Mouse (Mus musculus) lung, adult 18-20 months (tissue): ENCODE results near the gene Arl2.

Experiments used
- DNase-seq, 2 experiments: peaks; one replicate each; pipeline ENCODE4 v3.0.0; 2022; ENCODE audit warnings: mixed read lengths in 2 of 2

Gene Arl2

GRCm38 (mm10) chr19:6126289-6126688, 15.1 kb downstream of the Arl2 start:
- DNase-seq, result peak in 1 of 2 experiments; percentile 56

DNA sequence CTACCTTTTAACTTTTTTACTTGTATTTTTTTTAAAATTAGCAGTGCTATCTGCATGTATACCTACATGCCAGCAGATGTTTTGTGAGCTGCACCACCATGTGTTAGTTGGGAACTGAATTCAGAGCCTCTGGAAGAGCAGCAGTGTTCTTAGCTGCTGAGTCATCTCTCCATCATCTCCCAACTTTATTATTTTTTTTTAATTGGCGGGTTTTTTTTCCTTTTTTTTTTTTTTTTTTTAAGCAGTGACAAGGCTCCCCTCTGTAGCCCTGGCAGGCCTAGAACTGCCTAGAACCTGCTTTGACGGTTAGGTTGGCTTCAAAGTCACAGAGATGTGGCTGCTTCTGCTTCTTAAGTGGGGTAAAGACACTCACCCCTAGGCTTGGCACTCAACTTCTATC, 16.4 kb downstream of the Arl2 start:
- DNase-seq, result no peak

DNA sequence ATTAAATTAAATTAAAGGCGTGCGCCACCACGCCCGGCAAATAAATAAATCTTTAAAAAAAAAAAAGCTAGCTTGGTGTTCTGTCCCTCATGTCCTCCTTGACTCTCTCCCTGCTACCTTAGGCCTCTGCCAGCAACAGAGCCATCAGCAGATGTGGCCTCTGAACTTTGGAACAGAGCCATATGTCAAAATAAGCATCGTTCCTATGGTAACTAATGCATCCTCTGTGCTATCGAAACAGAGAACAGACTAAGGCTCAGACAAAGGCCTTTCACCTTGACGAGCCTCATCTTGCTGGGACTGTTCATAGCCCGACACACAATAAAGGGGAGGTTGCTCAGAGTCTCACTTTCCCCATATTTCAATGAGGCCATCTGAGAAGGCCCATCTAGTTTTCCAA, 18.0 kb downstream of the Arl2 start:
- DNase-seq, result no peak

DNA sequence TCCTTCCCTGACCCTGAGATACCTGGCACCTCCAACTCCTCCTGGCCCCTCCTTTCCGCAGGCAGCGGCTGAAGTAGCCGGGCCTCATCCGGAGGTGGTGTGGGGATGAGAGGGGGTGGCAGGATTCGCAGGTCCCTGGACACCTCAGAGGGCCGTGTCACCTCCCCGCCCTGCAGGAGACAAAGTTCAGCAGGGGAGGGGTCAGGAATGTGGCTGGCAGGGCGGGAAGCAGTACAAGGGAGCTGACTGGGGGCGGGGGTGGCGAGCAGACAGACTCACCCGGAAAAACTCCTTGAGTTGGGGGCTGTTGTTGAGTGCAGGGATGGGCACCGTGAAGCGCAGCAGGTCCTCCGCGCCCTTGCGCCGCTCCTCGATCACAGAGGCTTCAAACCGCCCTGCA, 19.6 kb downstream of the Arl2 start:
- DNase-seq, result no peak

DNA sequence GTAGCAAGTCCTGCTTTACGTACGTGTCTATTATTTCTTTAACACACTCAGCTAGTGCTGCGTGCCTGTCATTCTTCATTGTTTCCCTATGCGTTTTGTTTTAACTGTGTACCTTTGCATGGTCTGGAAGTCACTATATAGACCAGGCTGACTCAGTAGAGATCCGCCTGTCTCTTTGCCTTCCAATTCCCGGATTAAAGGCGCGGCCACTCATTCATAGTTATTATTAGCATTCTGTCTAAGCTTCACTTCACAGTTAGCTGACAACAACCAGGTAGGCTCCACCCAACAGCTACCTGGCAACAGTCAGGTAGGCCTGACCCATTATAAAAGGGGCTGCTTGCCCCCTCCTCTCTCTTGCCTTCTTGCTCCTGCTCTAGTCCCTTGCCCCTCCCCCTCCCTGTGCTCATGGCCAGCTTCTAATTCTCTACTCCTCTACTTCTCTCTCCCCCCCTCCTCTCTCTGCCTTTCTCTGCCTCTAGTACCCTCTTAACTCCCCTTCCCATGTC, 22.6 kb downstream of the Arl2 start:
- DNase-seq, result peak in 1 of 2 experiments; percentile 27

DNA sequence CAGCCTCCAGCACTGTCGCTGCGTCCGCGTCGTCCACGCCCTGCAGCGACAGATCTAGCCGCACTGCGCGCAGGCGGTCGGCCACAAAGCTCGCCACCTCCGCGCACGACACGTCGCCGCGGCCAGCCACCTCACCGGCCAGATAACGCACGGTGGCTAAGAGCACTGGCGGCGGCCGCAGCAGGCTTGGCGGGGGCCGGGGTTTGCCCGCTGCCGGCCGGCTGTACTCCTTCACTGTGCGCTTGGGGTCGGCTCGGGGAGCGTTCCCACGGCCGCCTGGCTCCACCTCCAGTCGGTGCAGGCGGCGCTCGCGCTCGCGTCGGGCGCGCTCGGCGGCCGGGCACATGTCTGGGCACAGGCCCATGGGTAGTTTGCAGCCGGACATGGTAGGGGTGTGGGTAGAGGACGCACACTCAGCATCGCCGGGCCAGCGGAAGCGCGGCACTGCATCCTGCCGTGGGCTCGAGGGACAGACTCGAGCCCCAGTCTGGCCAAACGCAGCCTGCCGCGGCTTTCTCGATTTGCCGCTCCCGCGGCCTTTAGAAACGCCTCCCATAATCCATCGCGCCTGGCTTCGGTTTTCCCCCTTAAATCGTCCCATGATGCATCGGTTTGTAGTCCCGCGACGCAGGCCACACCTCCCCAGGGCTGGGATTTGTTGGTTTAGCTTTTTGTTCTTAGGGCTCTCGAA, 23.2 kb downstream of the Arl2 start, which contains the start of gene Sac3d1:
Gene Sac3d1 (minus strand): TSS at position 665 of the 691 bp plus-strand sequence.
- peak; percentile 92 to 93 for DNase-seq

DNA sequence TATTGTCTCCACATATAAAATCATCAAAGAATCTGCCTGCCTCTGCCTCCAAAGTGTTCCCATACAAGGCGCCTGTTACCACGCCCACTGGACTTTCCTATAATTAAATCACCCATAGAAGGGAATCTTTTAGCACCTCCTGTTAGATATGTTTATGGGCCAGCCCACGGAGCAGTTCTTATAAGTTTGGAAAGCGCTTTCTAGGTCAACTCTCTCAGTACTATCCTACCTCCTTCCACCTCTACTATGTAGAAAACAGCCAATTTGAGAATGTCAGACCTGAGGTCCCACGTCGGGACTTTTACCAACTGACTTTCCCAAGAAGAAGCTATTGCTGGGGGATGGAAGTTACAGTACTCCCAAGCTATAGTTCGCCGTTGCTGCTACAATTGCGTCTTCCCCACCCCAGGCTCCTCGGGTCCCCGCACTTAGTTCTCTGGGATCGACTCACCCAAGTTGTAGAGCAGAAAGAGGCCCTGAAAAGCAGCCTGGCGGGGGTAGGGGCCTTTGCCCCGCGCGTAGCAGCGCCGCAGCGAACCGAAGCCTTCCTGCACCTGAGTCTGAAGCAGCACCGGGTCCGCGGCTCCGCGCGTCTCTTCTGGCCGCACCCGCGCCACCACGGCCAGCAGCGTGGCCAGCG, 23.9 kb downstream of the Arl2 start:
- DNase-seq, result no peak

- DNase-seq, result no peak
These were observed 25.1 kb downstream of the Arl2 start for GRCm38 (mm10) chr19:6116113-6116850.

DNA sequence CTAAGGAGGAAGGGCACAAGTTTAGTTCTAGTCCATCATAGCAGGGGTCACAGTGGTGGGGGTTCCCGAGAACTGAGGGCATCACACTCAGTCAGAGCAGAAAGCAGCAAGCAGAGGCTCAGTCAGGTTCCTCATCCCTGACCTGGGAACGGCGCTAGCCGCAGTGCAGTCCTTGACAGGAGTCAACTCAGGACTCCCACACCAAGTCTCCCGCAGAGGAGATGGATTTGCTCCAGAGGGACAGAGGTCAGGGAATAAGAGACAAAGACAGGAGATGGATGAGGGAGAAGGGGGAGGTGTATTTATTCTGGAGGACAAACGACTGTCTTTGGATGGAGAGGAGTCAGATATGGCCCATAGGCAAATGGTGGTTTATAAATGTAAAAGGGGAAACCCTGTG, 28.2 kb downstream of the Arl2 start:
- DNase-seq, result no peak

DNA sequence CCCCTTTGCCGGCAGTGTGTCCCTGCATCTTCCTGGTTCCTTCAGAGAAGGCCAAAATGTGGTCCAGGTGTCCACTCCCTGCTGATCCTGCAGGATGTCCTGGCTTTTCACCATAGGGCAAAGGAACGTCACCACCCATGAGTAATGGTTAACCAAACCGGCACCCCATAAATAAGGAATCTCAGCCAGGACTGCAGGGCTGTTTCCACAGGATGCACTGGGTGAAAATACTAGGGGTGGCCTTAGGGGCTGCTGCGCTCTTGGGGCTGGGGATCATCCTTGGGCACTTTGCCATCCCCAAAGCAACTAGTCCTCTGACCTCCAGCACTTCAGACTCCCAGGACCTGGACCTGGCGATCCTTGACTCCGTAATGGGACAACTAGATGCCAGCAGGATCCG, 35.8 kb downstream of the Arl2 start, which contains the start of gene Naaladl1:
Gene Naaladl1 (plus strand): TSS at position 197 of the 400 bp plus-strand sequence.
- no peak for DNase-seq

DNA sequence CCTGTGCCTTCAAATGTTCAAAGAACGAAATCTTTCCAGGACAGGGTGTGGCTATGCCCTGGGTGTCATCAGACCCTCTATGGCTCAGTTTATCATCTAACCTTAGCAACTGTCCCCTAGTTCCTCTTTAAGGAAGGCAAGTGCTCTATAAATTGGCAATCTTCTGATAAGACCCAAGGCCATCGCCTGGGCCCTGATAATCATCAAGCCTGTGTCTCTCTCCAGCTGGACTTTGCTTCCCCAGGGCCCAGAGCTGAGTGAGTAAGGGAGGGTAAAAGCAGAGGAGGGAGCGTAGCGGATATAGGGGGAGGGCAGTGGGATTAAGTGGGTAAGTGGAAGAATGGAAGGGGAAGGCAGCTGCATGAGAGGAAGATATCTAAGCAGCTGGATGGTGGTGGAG, 36.9 kb downstream of the Arl2 start:
- DNase-seq, result no peak

GRCm38 (mm10) chr19:6102169-6102853, 39.0 kb downstream of the Arl2 start:
- DNase-seq, result no peak

GRCm38 (mm10) chr19:6101186-6101585, 40.2 kb downstream of the Arl2 start:
- no peak for DNase-seq

GRCm38 (mm10) chr19:6097847-6098246, 43.5 kb downstream of the Arl2 start:
- no peak for DNase-seq

GRCm38 (mm10) chr19:6094119-6094518, 47.2 kb downstream of the Arl2 start, which contains the start of gene AC131692.1:
AC131692.1 (plus strand) TSS chr19:6094419.
- no peak for DNase-seq

GRCm38 (mm10) chr19:6088841-6089240, 52.5 kb downstream of the Arl2 start:
- no peak for DNase-seq

- DNase-seq, result peak; percentile 47 to 54
These were observed 55.9 kb downstream of the Arl2 start for GRCm38 (mm10) chr19:6085417-6085879.

DNA sequence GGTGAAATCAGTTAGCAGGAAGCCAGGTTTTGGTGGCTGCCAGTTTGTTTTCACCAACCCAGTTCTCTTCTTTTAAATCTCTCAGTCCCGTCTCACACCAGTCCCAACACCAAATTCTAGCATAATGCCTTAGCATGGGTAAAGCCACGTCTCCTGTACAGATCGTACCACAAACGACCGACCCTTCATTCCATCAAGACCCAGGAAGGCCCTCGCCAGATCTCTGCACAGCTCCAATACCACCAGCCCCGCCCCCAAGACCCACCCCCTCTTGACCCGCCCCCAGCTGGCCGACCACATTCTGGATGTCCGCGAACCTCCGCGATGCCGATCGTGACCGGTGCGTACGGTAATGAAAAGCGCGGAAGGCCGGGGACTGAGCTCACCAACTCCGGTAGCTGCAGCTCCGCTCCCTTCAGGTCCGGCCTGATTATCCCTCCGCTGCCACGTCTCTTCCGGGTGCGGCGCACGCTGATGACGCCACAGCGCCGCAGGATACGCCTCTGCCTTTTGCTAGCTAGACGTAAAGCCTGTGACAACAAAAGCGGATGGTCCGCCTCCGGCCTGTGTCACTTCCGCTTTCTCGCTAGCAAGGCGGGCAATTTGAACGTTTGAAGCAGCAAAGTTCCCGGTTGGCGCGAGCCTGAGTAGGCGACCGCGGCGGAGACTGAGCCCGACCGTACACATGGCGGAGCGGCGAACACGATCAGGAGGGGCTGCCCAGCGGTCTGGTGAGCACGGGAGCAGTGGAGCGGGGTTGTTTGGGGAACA, 56.7 kb downstream of the Arl2 start, which contains the start of the genes Zfpl1 and Cdca5:
Gene Zfpl1 (minus strand): TSS at position 479 of the 771 bp plus-strand sequence.
Gene Cdca5 (plus strand): TSS at position 506 of the 771 bp plus-strand sequence.
- DNase-seq, result peak; percentile 96 to 97
